Mouse (Mus musculus) myocyte (in vitro differentiated cells): ENCODE measurements around the gene Dlgap1.

Source experiments
- MAX ChIP-seq: IDR thresholded peaks from one replicate; pipeline ENCODE4 v1.6.1; 2011; ENCODE audit warnings: low read depth, mild to moderate bottlenecking, control low read depth
- MYOG ChIP-seq, 3 experiments: IDR thresholded peaks; one replicate each; pipeline ENCODE4 v1.6.1; 2011; ENCODE audit warnings: control low read depth in 2 of 3, low read depth in 2 of 3, mild to moderate bottlenecking in 2 of 3; ENCODE audit not compliant: insufficient read length in 2 of 3, control insufficient read depth in 1 of 3, insufficient read depth in 1 of 3
- REST ChIP-seq: IDR thresholded peaks from one replicate; pipeline ENCODE4 v1.6.1; 2011; ENCODE audit warnings: mild to moderate bottlenecking, control low read depth, moderate library complexity; ENCODE audit not compliant: insufficient read depth, insufficient read length
- SRF ChIP-seq: IDR thresholded peaks from one replicate; pipeline ENCODE4 v1.6.1; 2011; ENCODE audit warnings: low read depth; ENCODE audit not compliant: control insufficient read depth, insufficient read length

DNA sequence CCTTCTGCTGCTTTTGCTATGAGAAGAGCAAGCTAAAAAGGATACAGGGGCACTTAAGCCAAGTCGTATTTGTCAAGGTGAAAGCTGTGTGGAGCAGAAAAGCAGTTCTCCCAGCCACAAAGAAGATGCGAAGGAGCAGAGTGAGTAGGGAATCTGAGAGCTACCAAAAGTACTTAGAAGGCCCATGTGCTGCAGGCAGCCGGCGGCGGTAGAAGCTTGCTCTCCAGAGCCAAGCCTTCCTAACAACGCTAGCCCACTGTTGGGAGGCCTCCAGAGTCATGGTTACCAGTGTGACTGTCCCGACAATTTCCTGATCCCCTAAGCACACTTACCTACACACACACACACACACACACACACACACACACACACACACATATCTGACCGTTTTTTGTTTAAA, 614.2 kb downstream of the Dlgap1 start:
- no peak for TF ChIP-seq REST
- TF ChIP-seq MAX = no peak
- TF ChIP-seq SRF = no peak
- TF ChIP-seq MYOG (IDR thresholded peaks at IDR 0.05; ENCODE audit: control insufficient read depth in 1 of 3, insufficient read depth in 1 of 3, insufficient read length in 2 of 3, low read depth in 2 of 3) = no peak
